Mouse (Mus musculus): Measurements from ENCODE around the gene C1qtnf2. TPM values are rescaled to one million over a fixed set of nuclear protein-coding genes. Genes with fewer than 3 reads are reported as not detected.

Gene C1qtnf2
- polyA plus RNA-seq, 1 experiment: 1.3 TPM

DNA sequence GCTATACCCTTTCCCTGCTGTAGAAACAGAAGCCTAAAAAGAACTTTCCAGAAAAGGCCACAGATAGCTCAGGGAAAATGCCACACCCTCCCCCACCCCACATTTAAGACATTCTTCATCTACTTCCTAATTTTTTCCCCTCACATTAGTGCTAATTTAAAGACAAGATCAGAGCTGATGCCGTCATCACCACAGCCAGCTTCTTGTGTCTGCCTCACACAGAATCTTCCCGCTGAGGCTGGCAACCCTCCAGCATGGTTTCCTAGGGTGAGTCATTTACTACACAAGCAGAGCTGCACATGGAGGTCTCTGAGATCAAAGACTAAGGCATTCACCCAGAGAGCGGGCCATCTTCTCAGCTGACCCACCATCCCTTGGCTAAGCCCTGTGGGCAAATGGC lies 21.5 kb downstream of the C1qtnf2 start:
- Histone ChIP-seq H3K27ac (ENCODE audit: control insufficient read depth, insufficient read depth, low read depth, low read length) (no peak overlapping the region), H3K27me3 (ENCODE audit: control insufficient read depth, insufficient read depth, low read length) (no peaks in the 10 kb centered on the region), H3K36me3 (ENCODE audit: control insufficient read depth, insufficient read depth, low read length) (no peaks in the 10 kb centered on the region), H3K4me3 (ENCODE audit: control insufficient read depth, low read depth, low read length) (no peak overlapping the region), H3K4me1 (ENCODE audit: control insufficient read depth, insufficient read depth, low read length) (peaks cover 13% of the 10 kb centered on the region)
- TF ChIP-seq POLR2A (IDR thresholded peaks at IDR 0.05; ENCODE audit: control insufficient read depth, low read depth, low read length) (no peak), CTCF (IDR thresholded peaks at IDR 0.05; ENCODE audit: control insufficient read depth, insufficient read depth, insufficient replicate concordance, low read depth, low read length) (no peak)

DNA sequence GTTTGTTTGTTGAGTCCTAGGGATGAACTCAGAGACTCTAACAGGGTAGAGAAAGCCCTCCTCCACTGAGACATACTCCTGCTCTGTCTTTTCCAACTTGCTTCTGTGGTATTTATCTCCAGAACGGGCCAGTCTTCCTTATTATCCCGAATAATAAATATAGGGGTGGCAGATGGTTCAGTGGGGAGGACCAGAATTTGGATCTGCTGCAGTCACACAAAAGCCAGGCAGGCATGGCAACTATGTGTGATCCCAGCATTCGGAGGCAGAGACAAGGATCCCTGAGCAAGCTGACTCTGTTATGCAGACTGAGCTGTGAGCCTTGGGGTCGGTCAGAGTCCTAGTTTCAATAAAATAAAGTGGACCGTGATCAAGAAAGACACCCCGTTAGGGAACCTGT lies 27.2 kb downstream of the C1qtnf2 start:
- no peak overlapping the region for H3K4me3 ChIP-seq (ENCODE audit: control insufficient read depth, low read depth, low read length)
- H3K27me3 ChIP-seq (ENCODE audit: control insufficient read depth, insufficient read depth, low read length): no peaks in the 10 kb centered on the region
- peaks cover 7% of the 10 kb centered on the region for H3K4me1 ChIP-seq (ENCODE audit: control insufficient read depth, insufficient read depth, low read length)
- TF ChIP-seq CTCF (IDR thresholded peaks at IDR 0.05; ENCODE audit: control insufficient read depth, insufficient read depth, insufficient replicate concordance, low read depth, low read length) (no peak), POLR2A (IDR thresholded peaks at IDR 0.05; ENCODE audit: control insufficient read depth, low read depth, low read length) (no peak)
- no peak overlapping the region for H3K27ac ChIP-seq (ENCODE audit: control insufficient read depth, insufficient read depth, low read depth, low read length)
- no peaks in the 10 kb centered on the region for H3K36me3 ChIP-seq (ENCODE audit: control insufficient read depth, insufficient read depth, low read length)

DNA sequence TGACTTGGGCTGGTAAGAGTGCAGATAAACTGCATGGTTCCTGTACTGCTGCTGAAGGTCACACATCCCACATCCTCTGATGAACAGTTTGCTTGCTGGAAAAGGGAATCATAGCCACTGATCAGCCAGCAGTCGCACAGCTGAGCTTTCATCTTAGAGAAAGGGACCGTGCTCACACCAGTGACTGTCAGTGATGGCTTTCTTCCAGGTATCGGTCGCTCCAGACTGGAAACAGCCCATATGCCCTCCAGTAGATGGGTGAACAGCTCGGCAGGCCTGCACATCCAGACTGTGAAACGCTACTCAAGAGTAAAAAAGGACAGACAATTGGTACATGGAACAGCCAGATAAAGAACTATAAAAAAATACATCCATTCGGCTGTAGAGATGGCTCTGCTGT lies 31.1 kb downstream of the C1qtnf2 start:
- no peaks in the 10 kb centered on the region for H3K4me1 ChIP-seq (ENCODE audit: control insufficient read depth, insufficient read depth, low read length)
- H3K4me3 ChIP-seq (ENCODE audit: control insufficient read depth, low read depth, low read length): no peak overlapping the region
- H3K36me3 ChIP-seq (ENCODE audit: control insufficient read depth, insufficient read depth, low read length): no peaks in the 10 kb centered on the region
- no peak for TF ChIP-seq POLR2A (IDR thresholded peaks at IDR 0.05; ENCODE audit: control insufficient read depth, low read depth, low read length)
- no peak for TF ChIP-seq CTCF (IDR thresholded peaks at IDR 0.05; ENCODE audit: control insufficient read depth, insufficient read depth, insufficient replicate concordance, low read depth, low read length)
- H3K27me3 ChIP-seq (ENCODE audit: control insufficient read depth, insufficient read depth, low read length): no peaks in the 10 kb centered on the region
- no peak overlapping the region for H3K27ac ChIP-seq (ENCODE audit: control insufficient read depth, insufficient read depth, low read depth, low read length)

DNA sequence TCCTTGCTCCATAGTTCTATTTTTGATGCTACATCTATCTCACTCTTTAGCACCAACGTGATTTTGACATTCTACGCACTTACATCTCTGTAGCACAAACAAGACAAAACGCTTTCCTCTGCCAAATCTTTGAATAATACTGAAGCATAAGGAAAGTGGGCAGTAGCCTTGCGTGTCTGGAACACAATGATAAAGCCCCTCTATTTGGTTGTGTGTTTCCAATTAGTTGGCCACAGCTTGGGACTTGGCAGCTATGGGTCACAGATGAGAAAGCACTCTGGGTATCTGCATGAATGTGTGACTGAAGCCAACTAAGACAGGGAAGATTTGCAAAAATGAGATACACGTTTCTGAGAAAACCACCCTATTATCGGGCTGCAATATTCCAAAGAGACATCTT lies 33.9 kb downstream of the C1qtnf2 start:
- H3K27ac ChIP-seq (ENCODE audit: control insufficient read depth, insufficient read depth, low read depth, low read length): no peak overlapping the region
- no peak overlapping the region for H3K4me3 ChIP-seq (ENCODE audit: control insufficient read depth, low read depth, low read length)
- no peaks in the 10 kb centered on the region for H3K4me1 ChIP-seq (ENCODE audit: control insufficient read depth, insufficient read depth, low read length)
- H3K36me3 ChIP-seq (ENCODE audit: control insufficient read depth, insufficient read depth, low read length): no peaks in the 10 kb centered on the region
- no peaks in the 10 kb centered on the region for H3K27me3 ChIP-seq (ENCODE audit: control insufficient read depth, insufficient read depth, low read length)
- TF ChIP-seq POLR2A (IDR thresholded peaks at IDR 0.05; ENCODE audit: control insufficient read depth, low read depth, low read length): no peak
- no peak for TF ChIP-seq CTCF (IDR thresholded peaks at IDR 0.05; ENCODE audit: control insufficient read depth, insufficient read depth, insufficient replicate concordance, low read depth, low read length)

DNA sequence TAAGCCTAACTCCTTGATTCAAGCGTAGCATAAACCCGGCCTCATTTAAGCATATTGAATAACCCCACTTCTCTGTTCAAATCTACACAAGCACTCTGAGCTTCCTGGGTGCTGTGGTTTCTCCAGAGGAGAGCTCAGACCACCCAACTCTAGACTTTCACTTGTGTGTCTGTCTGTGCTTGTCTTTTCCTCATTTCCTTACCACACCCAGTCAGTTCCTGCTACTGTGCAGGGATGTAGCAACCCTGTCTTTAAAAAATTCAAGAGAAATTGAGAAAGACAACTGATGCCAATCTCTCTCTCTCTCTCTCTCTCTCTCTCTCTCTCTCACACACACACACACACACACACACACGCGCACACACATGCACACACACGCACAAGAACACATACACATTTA lies 35.8 kb downstream of the C1qtnf2 start:
- no peak for TF ChIP-seq CTCF (IDR thresholded peaks at IDR 0.05; ENCODE audit: control insufficient read depth, insufficient read depth, insufficient replicate concordance, low read depth, low read length)
- TF ChIP-seq POLR2A (IDR thresholded peaks at IDR 0.05; ENCODE audit: control insufficient read depth, low read depth, low read length): no peak
- Histone ChIP-seq H3K4me3 (ENCODE audit: control insufficient read depth, low read depth, low read length) (no peak overlapping the region), H3K27ac (ENCODE audit: control insufficient read depth, insufficient read depth, low read depth, low read length) (no peak overlapping the region), H3K27me3 (ENCODE audit: control insufficient read depth, insufficient read depth, low read length) (no peaks in the 10 kb centered on the region), H3K4me1 (ENCODE audit: control insufficient read depth, insufficient read depth, low read length) (no peaks in the 10 kb centered on the region), H3K36me3 (ENCODE audit: control insufficient read depth, insufficient read depth, low read length) (no peaks in the 10 kb centered on the region)

DNA sequence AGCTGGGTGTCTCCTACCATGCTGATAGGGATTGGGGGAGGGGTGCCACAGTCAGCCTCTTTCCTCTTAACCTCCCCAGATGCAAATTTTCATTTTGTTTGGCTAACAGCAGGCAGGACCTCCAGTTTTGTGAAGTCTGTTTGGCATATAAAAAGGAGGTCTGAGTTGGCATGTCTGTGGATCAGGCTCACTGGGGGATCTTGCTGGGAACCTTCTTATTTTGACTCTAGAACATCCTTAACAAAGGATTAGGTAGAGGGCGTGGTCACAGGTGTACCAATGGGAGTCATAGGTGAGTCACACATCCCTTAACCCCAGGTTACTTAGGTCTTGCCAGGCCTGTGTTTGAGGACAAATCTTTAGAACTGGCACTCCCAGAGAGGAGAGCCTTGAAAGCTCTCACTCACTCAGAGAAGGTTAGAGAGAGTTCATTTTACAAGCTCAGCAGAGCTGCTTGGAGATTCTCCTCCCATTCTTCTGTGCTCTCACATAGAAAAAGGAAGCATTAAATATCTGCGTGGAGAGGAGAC lies 38.6 kb downstream of the C1qtnf2 start:
- Histone ChIP-seq H3K27ac (ENCODE audit: control insufficient read depth, insufficient read depth, low read depth, low read length) (no peak overlapping the region), H3K4me1 (ENCODE audit: control insufficient read depth, insufficient read depth, low read length) (no peaks in the 10 kb centered on the region), H3K4me3 (ENCODE audit: control insufficient read depth, low read depth, low read length) (no peak overlapping the region), H3K27me3 (ENCODE audit: control insufficient read depth, insufficient read depth, low read length) (no peaks in the 10 kb centered on the region), H3K36me3 (ENCODE audit: control insufficient read depth, insufficient read depth, low read length) (no peaks in the 10 kb centered on the region)
- TF ChIP-seq POLR2A (IDR thresholded peaks at IDR 0.05; ENCODE audit: control insufficient read depth, low read depth, low read length) (no peak), CTCF (IDR thresholded peaks at IDR 0.05; ENCODE audit: control insufficient read depth, insufficient read depth, insufficient replicate concordance, low read depth, low read length) (no peak)

DNA sequence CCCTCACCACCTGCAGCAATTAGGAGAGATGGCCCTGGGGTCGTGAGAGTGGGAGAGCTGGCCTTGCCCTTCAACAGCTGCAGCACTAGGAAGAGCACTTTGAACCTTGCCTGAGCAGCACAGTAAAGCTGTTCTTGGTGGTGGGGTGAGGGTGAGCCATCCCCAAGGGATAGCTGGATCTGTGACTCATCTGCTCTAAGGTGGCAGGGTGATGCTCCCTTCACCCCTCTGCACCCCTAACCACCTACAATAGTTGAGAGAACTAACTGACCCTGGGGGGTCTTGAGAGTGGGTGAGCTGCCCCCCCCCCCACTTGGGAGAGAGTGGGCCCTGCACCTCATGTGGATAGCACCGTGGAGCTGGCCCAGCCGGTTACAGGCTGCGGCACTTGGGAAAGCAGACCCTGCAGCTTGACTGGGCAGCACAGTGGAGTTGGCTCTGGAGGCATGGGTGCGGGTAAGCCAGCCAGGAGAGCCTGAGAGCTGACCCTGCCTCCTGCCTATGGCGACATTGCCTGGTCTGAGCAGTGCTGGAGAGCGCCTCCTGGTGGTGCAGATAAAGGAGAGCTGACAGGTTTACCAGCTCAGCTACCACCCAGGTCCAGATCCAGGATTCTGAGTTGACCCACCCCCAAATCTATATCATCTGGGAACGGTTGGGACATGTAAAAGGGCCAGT lies 42.4 kb downstream of the C1qtnf2 start:
- no peaks in the 10 kb centered on the region for H3K27me3 ChIP-seq (ENCODE audit: control insufficient read depth, insufficient read depth, low read length)
- H3K27ac ChIP-seq (ENCODE audit: control insufficient read depth, insufficient read depth, low read depth, low read length): no peak overlapping the region
- H3K36me3 ChIP-seq (ENCODE audit: control insufficient read depth, insufficient read depth, low read length): no peaks in the 10 kb centered on the region
- no peak overlapping the region for H3K4me3 ChIP-seq (ENCODE audit: control insufficient read depth, low read depth, low read length)
- H3K4me1 ChIP-seq (ENCODE audit: control insufficient read depth, insufficient read depth, low read length): no peaks in the 10 kb centered on the region
- TF ChIP-seq CTCF (IDR thresholded peaks at IDR 0.05; ENCODE audit: control insufficient read depth, insufficient read depth, insufficient replicate concordance, low read depth, low read length): peak; percentile 62; the same call in 1 of the 2 replicates
- TF ChIP-seq POLR2A (IDR thresholded peaks at IDR 0.05; ENCODE audit: control insufficient read depth, low read depth, low read length): no peak

Measured in testis, adult 2 months (tissue).